Mouse (Mus musculus) myocyte (in vitro differentiated cells): ENCODE results near the gene Ndufb10.

Experiments
- CEBPB ChIP-seq: IDR thresholded peaks from 2 replicates; pipeline ENCODE4 v1.6.1; 2011; ENCODE audit warnings: mild to moderate bottlenecking, moderate library complexity; ENCODE audit not compliant: poor library complexity, insufficient read depth, severe bottlenecking
- E2F4 ChIP-seq: IDR thresholded peaks from one replicate; pipeline ENCODE4 v1.6.1; 2011; ENCODE audit warnings: mild to moderate bottlenecking, control low read depth, moderate library complexity; ENCODE audit not compliant: insufficient read depth
- MYOD1 ChIP-seq, 3 experiments: IDR thresholded peaks; one replicate each; pipeline ENCODE4 v1.6.1; 2011; ENCODE audit warnings: control low read depth in 2 of 3, low read depth in 2 of 3, mild to moderate bottlenecking in 2 of 3, moderate library complexity in 1 of 3; ENCODE audit not compliant: insufficient read length in 2 of 3, control insufficient read depth in 1 of 3
- MYOG ChIP-seq, 3 experiments: IDR thresholded peaks; one replicate each; pipeline ENCODE4 v1.6.1; 2011; ENCODE audit warnings: control low read depth in 2 of 3, low read depth in 2 of 3, mild to moderate bottlenecking in 2 of 3; ENCODE audit not compliant: insufficient read length in 2 of 3, control insufficient read depth in 1 of 3, insufficient read depth in 1 of 3
- POLR2A ChIP-seq: IDR thresholded peaks from one replicate; pipeline ENCODE4 v1.6.1; 2011; ENCODE audit warnings: low read depth, mild to moderate bottlenecking, control low read depth, moderate library complexity; ENCODE audit not compliant: insufficient read length
- POLR2AphosphoS2 ChIP-seq: IDR thresholded peaks from one replicate; pipeline ENCODE4 v1.6.1; 2011; ENCODE audit warnings: low read depth, control low read depth; ENCODE audit not compliant: insufficient read length
- REST ChIP-seq: IDR thresholded peaks from one replicate; pipeline ENCODE4 v1.6.1; 2011; ENCODE audit warnings: mild to moderate bottlenecking, control low read depth, moderate library complexity; ENCODE audit not compliant: insufficient read depth, insufficient read length
- SRF ChIP-seq: IDR thresholded peaks from one replicate; pipeline ENCODE4 v1.6.1; 2011; ENCODE audit warnings: low read depth; ENCODE audit not compliant: control insufficient read depth, insufficient read length
- TCF12 ChIP-seq: IDR thresholded peaks from one replicate; pipeline ENCODE4 v1.6.1; 2011; ENCODE audit warnings: mild to moderate bottlenecking, control low read depth; ENCODE audit not compliant: poor library complexity, insufficient read depth, severe bottlenecking
- USF1 ChIP-seq: IDR thresholded peaks from one replicate; pipeline ENCODE4 v1.6.1; 2011; ENCODE audit warnings: low read depth, mild to moderate bottlenecking, control low read depth, moderate library complexity

GRCm38 (mm10) chr17:24692385-24692784 lies 31.9 kb downstream of the Ndufb10 start:
- TF ChIP-seq MYOD1 (IDR thresholded peaks at IDR 0.05; ENCODE audit: control insufficient read depth in 1 of 3, insufficient read length in 2 of 3, low read depth in 2 of 3) (no peak), MYOG (IDR thresholded peaks at IDR 0.05; ENCODE audit: control insufficient read depth in 1 of 3, insufficient read depth in 1 of 3, insufficient read length in 2 of 3, low read depth in 2 of 3) (no peak), POLR2A (no peak), REST (no peak), TCF12 (no peak), POLR2AphosphoS2 (no peak), USF1 (no peak), SRF (no peak), E2F4 (no peak), CEBPB (no peak)
